Mouse (Mus musculus) liver, adult (tissue): ENCODE measurements at regions not wholly inside any gene's neighbourhood (a gene's known extent, or its start where the extent isn't known, plus 50 kb on each side); places are given as distances from the start of the nearest gene placed in this dataset.
A peak's percentile ranks its signal among the peaks of the same experiment; 100 is the strongest.

Source experiments
- GATA4 ChIP-seq: IDR thresholded peaks from 2 replicates; pipeline ENCODE4 v1.6.1; 2014; ENCODE audit warnings: mild to moderate bottlenecking, low read length; ENCODE audit not compliant: insufficient replicate concordance

DNA sequence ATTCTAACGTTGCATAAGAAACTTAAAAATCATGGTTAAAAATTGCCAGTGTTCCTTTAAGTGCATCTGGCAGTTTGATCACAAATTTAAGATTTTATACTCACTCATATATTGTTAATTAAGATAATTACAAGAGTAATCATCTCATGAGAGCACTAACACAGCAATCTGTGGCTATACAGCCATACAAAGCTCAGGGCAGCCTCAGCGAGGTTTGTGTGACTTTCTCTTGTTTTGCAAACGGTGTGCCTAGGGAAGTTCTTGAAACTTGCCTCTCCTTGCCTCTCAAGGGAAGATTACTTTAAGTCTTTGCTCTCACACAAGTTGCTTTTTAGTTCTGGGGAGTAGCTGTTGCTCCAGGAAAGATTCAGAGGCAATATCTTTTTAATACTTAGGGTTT lies 58.1 kb upstream of the Slc1a4 start:
- no peak for TF ChIP-seq GATA4

GRCm38 (mm10) chr11:20395848-20396203 lies 63.3 kb upstream of the Slc1a4 start:
- TF ChIP-seq GATA4: peak; percentile 3; the same call in 1 of the 2 replicates

DNA sequence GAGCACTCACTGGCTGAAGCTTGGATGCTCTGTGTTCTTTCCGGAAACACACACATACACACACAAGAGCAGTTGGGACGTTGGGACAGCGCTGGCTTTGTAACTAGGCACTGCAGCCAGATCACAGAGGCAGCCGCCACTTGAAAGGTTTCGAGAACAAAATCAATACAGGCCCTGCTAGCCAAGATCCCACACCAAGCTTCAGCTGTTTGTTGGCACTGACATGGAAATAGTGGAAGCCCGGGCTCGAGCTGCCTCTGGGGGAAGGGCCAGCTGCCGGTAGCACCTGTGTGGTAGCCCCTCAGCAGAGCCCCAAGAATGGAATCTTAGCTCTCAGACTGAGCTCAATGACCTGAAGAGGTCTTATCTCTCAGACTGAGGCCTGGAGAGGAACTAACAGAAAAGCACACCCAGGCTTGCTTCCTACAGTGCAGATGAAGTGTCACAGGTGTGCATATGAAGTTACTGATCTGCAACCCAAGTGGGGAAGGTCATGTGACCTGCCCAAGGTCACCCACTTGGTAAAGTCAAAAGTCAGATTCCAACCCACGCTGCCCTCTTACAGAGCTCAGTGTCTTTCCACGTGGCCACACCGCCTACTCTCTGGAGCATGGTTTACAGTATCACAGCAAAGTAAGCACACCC lies 63.8 kb upstream of the Slc1a4 start:
- no peak; the same call in 1 of the 2 replicates for TF ChIP-seq GATA4

GRCm38 (mm10) chr11:20396884-20397283 lies 64.4 kb upstream of the Slc1a4 start:
- TF ChIP-seq GATA4: no peak

- TF ChIP-seq GATA4: no peak
These were observed 68.1 kb upstream of the Slc1a4 start for GRCm38 (mm10) chr11:20400302-20401234.

GRCm38 (mm10) chr11:20403456-20403855 lies 70.9 kb upstream of the Slc1a4 start:
- TF ChIP-seq GATA4: no peak

DNA sequence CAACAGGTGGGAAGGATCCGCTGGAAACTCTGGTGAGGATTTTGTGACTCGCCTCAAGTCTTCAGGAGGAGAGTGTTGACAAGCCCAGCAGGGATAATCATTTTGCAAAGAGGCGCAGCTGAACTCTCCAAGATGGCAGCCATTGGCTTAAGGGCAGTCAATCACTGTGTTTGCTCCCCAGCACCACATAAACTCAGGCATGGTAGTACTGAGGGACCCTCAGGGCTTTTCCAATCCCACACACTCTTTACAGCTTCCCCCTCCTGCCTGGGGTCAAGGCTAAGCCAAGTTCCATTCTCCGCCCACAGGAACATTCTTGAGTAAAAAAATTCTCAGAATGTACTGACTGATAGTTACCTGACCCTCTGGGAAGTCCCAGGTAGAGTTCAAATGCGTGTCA lies 72.0 kb upstream of the Slc1a4 start:
- TF ChIP-seq GATA4: no peak

- no peak for TF ChIP-seq GATA4
These were observed 85.6 kb upstream of the Slc1a4 start for GRCm38 (mm10) chr11:20418141-20418540.

GRCm38 (mm10) chr11:20420876-20421275 lies 88.4 kb upstream of the Slc1a4 start:
- no peak for TF ChIP-seq GATA4

- no peak for TF ChIP-seq GATA4
These were observed 103.5 kb upstream of the Slc1a4 start for GRCm38 (mm10) chr11:20436057-20436456.

DNA sequence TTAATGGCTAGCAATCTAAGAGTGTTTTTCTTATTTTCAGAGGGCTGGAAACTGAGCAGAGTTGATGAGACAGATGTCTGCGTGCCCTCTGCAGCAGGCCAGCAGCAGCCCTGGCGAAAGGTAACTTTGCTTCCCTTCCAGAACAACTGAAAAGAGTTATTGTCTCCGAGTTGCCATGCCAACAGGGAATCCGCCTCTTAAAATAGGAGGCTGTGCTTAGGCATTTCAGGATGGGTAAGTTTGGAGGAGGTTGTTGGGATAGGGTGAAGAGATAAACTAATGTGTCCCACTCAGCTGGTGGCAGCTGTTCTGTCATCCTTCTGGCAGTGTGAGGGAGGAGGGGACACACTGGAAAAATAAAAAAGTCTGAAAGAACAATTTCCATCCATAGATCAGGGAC lies 100.6 kb upstream of the Sertad2 start:
- TF ChIP-seq GATA4: no peak

DNA sequence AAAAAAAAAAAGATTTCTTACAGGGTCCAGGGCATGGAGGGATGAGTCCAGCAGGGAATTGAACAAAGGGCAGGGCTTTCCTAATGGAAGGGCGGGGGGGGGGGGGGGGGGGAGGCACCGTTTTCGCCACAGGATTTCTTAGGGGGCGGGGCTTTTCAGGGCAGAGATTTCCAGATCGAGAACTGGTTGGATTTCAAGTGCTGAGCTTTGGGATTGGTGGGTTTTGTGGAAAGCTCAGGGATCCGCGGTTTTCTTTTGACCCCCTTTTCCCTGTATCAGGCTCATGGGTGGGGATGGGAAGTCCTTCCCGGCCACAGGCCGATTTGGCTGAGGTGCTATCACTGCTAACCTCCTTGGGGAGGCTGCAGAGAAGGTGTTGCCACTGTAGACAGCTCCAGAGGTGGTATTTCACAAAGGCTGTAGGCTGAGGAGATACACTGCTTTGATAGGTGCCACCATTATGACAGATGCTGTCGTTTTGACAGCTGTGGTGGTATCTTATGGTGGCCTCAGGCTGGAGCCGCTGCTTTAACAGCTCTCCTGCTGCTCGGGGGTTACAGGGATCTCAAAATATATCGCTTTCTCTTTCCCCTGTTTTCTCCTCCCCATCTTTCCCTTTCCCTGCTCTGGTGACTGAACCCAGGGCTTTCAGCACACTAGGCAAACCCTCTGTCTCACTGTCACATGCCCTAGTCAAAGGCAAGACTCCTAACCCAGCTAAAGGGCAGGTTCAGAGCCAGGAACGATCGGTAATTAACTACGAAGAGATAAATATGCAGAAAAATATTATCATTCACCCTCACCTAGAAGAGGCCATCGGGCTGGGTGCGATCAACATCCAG lies 97.8 kb upstream of the Sertad2 start:
- TF ChIP-seq GATA4: no peak

- TF ChIP-seq GATA4: no peak
These were observed 97.2 kb upstream of the Sertad2 start for GRCm38 (mm10) chr11:20445903-20446264.

DNA sequence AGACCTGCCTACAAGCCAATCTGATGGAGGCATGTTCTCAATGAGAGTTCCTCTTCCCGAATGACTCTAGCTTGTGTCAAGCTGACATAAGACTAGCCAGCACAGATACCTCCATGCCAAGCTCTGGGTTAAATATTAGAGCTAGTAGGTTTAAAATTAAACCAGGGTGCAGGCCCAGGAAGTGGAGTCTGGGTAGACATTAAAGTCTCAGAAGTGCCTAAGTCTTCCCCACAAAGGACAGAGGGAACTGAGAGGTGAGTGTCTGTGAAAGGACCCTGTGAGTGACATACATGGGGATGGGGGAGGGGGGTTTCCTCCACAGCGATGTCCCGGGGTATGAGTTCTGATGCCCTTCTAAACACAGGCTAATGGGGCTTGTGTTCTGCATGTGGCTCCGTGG lies 90.2 kb upstream of the Sertad2 start:
- no peak for TF ChIP-seq GATA4

GRCm38 (mm10) chr11:20453786-20454185 lies 89.3 kb upstream of the Sertad2 start:
- no peak for TF ChIP-seq GATA4

DNA sequence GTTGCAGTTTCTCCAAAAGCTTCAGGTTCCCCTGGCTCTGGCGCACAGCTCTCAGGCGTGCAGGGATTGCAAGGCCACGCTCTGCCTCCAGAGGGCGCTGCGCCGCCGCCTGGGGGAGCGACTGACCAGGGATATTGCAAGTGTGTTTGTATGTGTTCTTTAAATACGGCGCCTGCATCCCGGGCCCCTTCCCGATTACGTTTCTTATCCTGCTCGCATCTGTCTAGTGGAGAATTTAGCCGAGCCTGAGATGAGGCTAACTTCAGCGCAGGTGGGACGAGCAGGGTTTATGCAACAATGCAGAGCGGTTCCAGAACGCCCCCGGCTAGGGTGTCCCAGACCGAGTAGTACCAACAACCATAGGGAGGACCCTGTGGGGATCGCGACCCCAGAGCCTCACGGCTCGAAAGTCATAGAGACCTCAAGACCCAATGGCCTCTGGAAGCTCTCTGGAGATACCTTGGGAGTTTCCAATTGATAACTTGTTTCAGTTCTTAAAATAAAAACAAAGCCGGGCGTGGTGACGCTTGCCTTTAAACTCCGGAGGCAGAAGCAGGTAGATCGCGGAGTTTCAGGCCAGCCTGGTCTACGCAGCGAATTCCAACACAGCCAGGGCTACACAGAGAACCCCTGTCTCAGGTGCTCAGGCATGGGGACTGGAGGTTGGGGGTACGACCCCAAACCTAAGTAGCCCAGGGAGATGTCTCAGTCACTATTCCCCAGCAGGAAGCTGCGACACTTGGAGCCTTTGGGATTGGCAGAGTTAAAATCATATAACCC lies 87.8 kb upstream of the Sertad2 start:
- TF ChIP-seq GATA4: no peak
